Mouse (Mus musculus): ENCODE measurements around the gene Reln.

Gene Reln

GRCm38 (mm10) chr5:22118456-22118855 lies 226.0 kb downstream of the Reln start:
- DNase-seq (ENCODE audit: low spot score in 2 of 2) = no peak

GRCm38 (mm10) chr5:22116922-22117321 lies 227.6 kb downstream of the Reln start:
- DNase-seq (ENCODE audit: low spot score in 2 of 2) = no peak

- DNase-seq (ENCODE audit: low spot score in 2 of 2) = no peak
Measured at GRCm38 (mm10) chr5:22106811-22107485, 237.6 kb downstream of the Reln start.

- no peak for DNase-seq (ENCODE audit: low spot score in 2 of 2)
Measured at GRCm38 (mm10) chr5:22094984-22095383, 249.5 kb downstream of the Reln start.

- DNase-seq (ENCODE audit: low spot score in 2 of 2) = no peak
Measured at GRCm38 (mm10) chr5:22094043-22094442, 250.5 kb downstream of the Reln start.

- DNase-seq (ENCODE audit: low spot score in 2 of 2) = no peak
Measured at GRCm38 (mm10) chr5:22093157-22093865, 251.2 kb downstream of the Reln start.

GRCm38 (mm10) chr5:22080468-22080986 lies 264.0 kb downstream of the Reln start:
- no peak for DNase-seq (ENCODE audit: low spot score in 2 of 2)

GRCm38 (mm10) chr5:22074971-22075370 lies 269.5 kb downstream of the Reln start:
- DNase-seq (ENCODE audit: low spot score in 2 of 2) = no peak

- no peak for DNase-seq (ENCODE audit: low spot score in 2 of 2)
Measured at GRCm38 (mm10) chr5:22072591-22072990, 271.9 kb downstream of the Reln start.

GRCm38 (mm10) chr5:22059251-22059650 lies 285.3 kb downstream of the Reln start:
- no peak for DNase-seq (ENCODE audit: low spot score in 2 of 2)

- no peak for DNase-seq (ENCODE audit: low spot score in 2 of 2)
Measured at GRCm38 (mm10) chr5:22041825-22042224, 302.7 kb downstream of the Reln start.

- no peak for DNase-seq (ENCODE audit: low spot score in 2 of 2)
Measured at GRCm38 (mm10) chr5:22039375-22040149, 304.9 kb downstream of the Reln start.

- no peak for DNase-seq (ENCODE audit: low spot score in 2 of 2)
Measured at GRCm38 (mm10) chr5:22035201-22035600, 309.3 kb downstream of the Reln start.

GRCm38 (mm10) chr5:22033039-22033438 lies 311.5 kb downstream of the Reln start:
- no peak for DNase-seq (ENCODE audit: low spot score in 2 of 2)

GRCm38 (mm10) chr5:22031653-22032052 lies 312.8 kb downstream of the Reln start:
- no peak for DNase-seq (ENCODE audit: low spot score in 2 of 2)

- no peak for DNase-seq (ENCODE audit: low spot score in 2 of 2)
Measured at GRCm38 (mm10) chr5:22028379-22028778, 316.1 kb downstream of the Reln start.

GRCm38 (mm10) chr5:22027240-22027875 lies 317.1 kb downstream of the Reln start:
- DNase-seq (ENCODE audit: low spot score in 2 of 2) = no peak

- no peak for DNase-seq (ENCODE audit: low spot score in 2 of 2)
Measured at GRCm38 (mm10) chr5:22025746-22026145, 318.8 kb downstream of the Reln start.

- DNase-seq (ENCODE audit: low spot score in 2 of 2) = no peak
Measured at GRCm38 (mm10) chr5:22024108-22024507, 320.4 kb downstream of the Reln start.

- DNase-seq (ENCODE audit: low spot score in 2 of 2) = peak in 1 of 2 experiments; percentile 16
Measured at GRCm38 (mm10) chr5:22017896-22018295, 326.6 kb downstream of the Reln start.

GRCm38 (mm10) chr5:22014459-22014858 lies 330.0 kb downstream of the Reln start:
- DNase-seq (ENCODE audit: low spot score in 2 of 2) = no peak

- peak in 1 of 2 experiments; percentile 9 for DNase-seq (ENCODE audit: low spot score in 2 of 2)
Measured at GRCm38 (mm10) chr5:22009142-22009541, 335.4 kb downstream of the Reln start.

Data from right cerebral cortex, postnatal 10 days (tissue).